Mouse (Mus musculus) left cerebral cortex, postnatal 10 days (tissue): ENCODE results near the gene Serpinb3b. TPM values are rescaled to one million over a fixed set of nuclear protein-coding genes. Genes with fewer than 3 reads are reported as not detected.
"Not testable (repeated sequence)": the region's sequence is repeated elsewhere in the genome, so short reads cannot be mapped to it uniquely, and the experiment has no call there.

ENCODE experiments used
- DNase-seq, 2 experiments: peaks; one replicate each; pipeline ENCODE4 v3.0.0; 2021 to 2022; ENCODE audit warnings: low spot score in 2 of 2, mixed read lengths in 1 of 2; ENCODE audit errors: extremely low spot score in 1 of 2
- intact Hi-C: fragments of 180-260 bp; cut with DNase I; formaldehyde crosslinking; loops from one replicate; pipeline ENCODE4 v1.15.1; 2025
- total RNA-seq, 2 experiments: library from RNA; stranded (reverse); gene quantifications; 2 replicates each; pipeline ENCODE4 v1.2.3; 2021

The Serpinb3b gene
- total RNA-seq: not detected

DNA sequence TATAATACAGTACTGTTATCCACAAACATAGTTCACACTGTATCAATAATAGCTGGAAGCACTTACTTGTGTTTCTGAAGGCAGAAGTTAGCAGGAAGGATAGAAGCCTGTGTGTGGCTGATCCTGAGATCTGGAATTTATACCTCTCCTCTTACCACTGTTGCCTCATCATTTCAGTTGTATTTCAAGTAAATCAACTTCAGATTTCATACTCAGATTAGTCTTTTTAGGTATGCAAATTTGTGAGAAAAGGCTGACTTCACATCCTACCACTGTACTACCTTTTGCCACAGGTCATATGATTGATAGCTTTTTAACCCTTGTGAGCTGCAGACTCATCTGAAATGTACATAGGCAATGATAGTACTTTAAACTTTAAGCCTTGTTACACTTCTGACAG is at the start of gene Serpinb3b, which contains the start of gene Serpinb3c:
Gene Serpinb3b, minus strand, starts transcription at position 101 of the 400 bp plus-strand sequence.
Gene Serpinb3c, minus strand, starts transcription at position 111 of the 400 bp plus-strand sequence.
- intact Hi-C loops: not testable (repeated sequence)

DNA sequence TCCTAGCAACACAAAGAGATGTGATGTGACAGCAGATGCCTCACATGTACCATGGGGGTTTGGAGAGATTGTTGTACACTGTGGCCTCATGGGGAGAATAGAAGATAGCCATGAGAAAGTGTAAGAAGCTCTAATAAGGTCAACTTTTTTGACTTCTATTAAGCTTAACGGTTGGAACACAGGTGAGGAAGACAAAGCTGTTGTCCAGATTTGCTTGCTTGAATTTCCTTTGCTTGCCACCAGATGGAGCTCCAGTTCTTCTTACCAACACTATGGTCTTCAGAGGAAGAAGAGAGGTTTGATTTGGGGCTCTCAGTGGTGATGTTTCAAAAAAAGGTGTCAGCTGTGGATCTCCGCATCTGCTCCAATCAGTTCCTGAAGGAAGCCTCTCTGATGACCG is 35.0 kb downstream of the Serpinb3b start:
- peak in 1 of 2 experiments; percentile 2 for DNase-seq
- intact Hi-C loops: loop anchor here (2.0 to 5.0 kb wide), 2 partner anchors 239 to 320 kb away; no protein-coding TSS in a partner anchor

More for the DNA sequence above, at the start of gene Serpinb3b, which contains the start of gene Serpinb3c:
- not testable (repeated sequence) for DNase-seq

DNA sequence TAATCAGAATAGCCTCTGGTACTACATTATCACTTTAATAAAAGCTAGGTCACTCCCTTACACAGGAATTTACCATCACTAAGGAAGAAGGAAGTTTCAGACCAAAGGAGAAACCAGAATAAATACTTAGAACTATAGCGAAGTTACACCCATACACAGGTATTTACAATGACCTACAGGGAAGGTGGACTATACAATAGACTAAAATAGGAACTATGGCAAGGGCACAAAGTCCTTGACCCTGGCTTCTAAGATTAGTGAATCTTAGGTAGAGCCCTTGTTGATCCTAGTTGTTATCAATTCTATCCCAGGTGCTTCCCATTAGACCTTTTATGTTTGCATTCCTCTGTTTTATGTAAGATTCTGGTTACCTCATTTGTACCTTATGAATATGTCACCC is 60.9 kb downstream of the Serpinb3b start:
- intact Hi-C loops: loop anchor here (10.0 kb wide), 1 partner anchor 112 kb away; no protein-coding TSS in a partner anchor
- DNase-seq: not testable (repeated sequence)

DNA sequence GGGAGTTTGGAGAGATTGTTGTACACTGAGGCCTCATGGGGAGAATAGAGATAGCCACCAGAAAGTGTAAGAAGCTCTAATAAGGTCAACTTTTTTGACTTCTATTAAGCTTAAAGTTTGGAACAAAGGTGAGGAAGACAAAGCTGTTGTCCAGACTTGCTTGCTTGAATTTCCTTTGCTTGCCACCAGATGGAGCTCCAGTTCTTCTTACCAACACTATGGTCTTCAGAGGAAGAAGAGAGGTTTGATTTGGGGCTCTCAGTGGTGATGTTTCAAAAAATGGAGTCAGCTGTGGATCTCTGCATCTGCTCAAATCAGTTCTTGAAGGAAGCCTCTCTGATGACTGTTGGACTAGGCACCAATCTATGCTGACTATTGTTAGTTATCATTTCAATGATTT is 150.7 kb downstream of the Serpinb3b start:
- DNase-seq: peak in 1 of 2 experiments; percentile 5
- intact Hi-C loops: loop anchor here (10.0 kb wide), 1 partner anchor 437 kb away; no protein-coding TSS in a partner anchor

Other genes starting within 250 kb of the Serpinb3b start
- gene Serpinb3a, start 226.1 kb downstream of the Serpinb3b start, total RNA-seq: not detected
- not detected for gene Serpinb3d, start 194.9 kb downstream of the Serpinb3b start, total RNA-seq
- gene Serpinb3c, start within 50 bp of the Serpinb3b start, total RNA-seq: not detected
- not detected for gene Serpinb11, start 82.8 kb upstream of the Serpinb3b start, total RNA-seq
- under 1 TPM in 1 of 2 experiments, not detected in 1; 0.18 TPM for gene Serpinb7, start 121.3 kb upstream of the Serpinb3b start, total RNA-seq
- gene Serpinb2, start 233.1 kb upstream of the Serpinb3b start, total RNA-seq: not detected